Mouse (Mus musculus) heart, postnatal 25 days (tissue): ENCODE results near the gene Zfp335. TPM values are rescaled to one million over a fixed set of nuclear protein-coding genes. Genes with fewer than 3 reads are reported as not detected.
"Not testable (repeated sequence)": the region's sequence is repeated elsewhere in the genome, so short reads cannot be mapped to it uniquely, and the experiment has no call there.

Experiments used
- DNase-seq: peaks from one replicate; pipeline ENCODE4 v3.0.0; 2022; ENCODE audit warnings: low spot score
- intact Hi-C: fragments of 180-260 bp; cut with DNase I; formaldehyde crosslinking; loops from one replicate; pipeline ENCODE4 v1.15.1; 2025
- total RNA-seq, 2 experiments: library from RNA; stranded (reverse); gene quantifications; 2 replicates each; pipeline ENCODE4 v1.2.3; 2021

The Zfp335 gene
- total RNA-seq, 2 experiments from 2014 or later: 8.6 to 9.2 TPM

GRCm38 (mm10) chr2:164856309-164857100 lies 55.1 kb downstream of the Zfp335 start:
- intact Hi-C loops: no loop called here
- DNase-seq: no peak

GRCm38 (mm10) chr2:164855572-164855971 lies 56.0 kb downstream of the Zfp335 start:
- intact Hi-C loops: loop anchor here (2.0 kb wide), 2 partner anchors 13 to 21 kb away; no protein-coding TSS in a partner anchor
- not testable (repeated sequence) for DNase-seq

GRCm38 (mm10) chr2:164850061-164850460 lies 61.5 kb downstream of the Zfp335 start:
- intact Hi-C loops: no loop called here
- no peak for DNase-seq

GRCm38 (mm10) chr2:164845782-164846181 lies 65.8 kb downstream of the Zfp335 start:
- intact Hi-C loops: no loop called here
- DNase-seq: no peak

Other genes starting within 250 kb of the Zfp335 start
- not detected for gene Wfdc11, start 237.7 kb downstream of the Zfp335 start, total RNA-seq
- gene Wfdc13, start 226.7 kb downstream of the Zfp335 start, total RNA-seq: not detected
- not detected for gene Spint4, start 213.3 kb downstream of the Zfp335 start, total RNA-seq
- not detected for gene Spint5, start 196.5 kb downstream of the Zfp335 start, total RNA-seq
- under 1 TPM; 0.28 to 0.29 TPM for gene Wfdc3, start 165.8 kb downstream of the Zfp335 start, total RNA-seq
- 10 to 100 TPM; 24.4 to 25.8 TPM for gene Dnttip1, start 165.8 kb downstream of the Zfp335 start, total RNA-seq
- 1 to 10 TPM; 2.4 to 2.9 TPM for gene Ube2c, start 141.9 kb downstream of the Zfp335 start, total RNA-seq
- gene Tnnc2, start 131.8 kb downstream of the Zfp335 start, total RNA-seq: not detected
- 10 to 100 TPM; 24.7 to 27.5 TPM for gene Snx21, start 125.9 kb downstream of the Zfp335 start, total RNA-seq
- 10 to 100 TPM; 10.7 to 12.2 TPM for gene Acot8, start 106.9 kb downstream of the Zfp335 start, total RNA-seq
- 1 to 10 TPM; 2.5 to 3.1 TPM for gene Zswim3, start 106.7 kb downstream of the Zfp335 start, total RNA-seq
- gene Zswim1, start 89.1 kb downstream of the Zfp335 start, total RNA-seq: 1 to 10 TPM; 3.6 to 4.5 TPM
- gene Spata25, start 83.2 kb downstream of the Zfp335 start, total RNA-seq: under 1 TPM; 0.42 to 0.64 TPM
- gene Ctsa, start 78.9 kb downstream of the Zfp335 start, total RNA-seq: 100 to 1,000 TPM in 1 of 2 experiments, 10 to 100 TPM in 1; 90.9 to 108 TPM
- 10 to 100 TPM; 39.9 to 44.6 TPM for gene Neurl2, start 78.3 kb downstream of the Zfp335 start, total RNA-seq
- gene Pltp, start 54.0 kb downstream of the Zfp335 start, total RNA-seq: 10 to 100 TPM; 35.9 to 37.5 TPM
- 10 to 100 TPM; 27.5 to 34.6 TPM for gene Pcif1, start 32.5 kb downstream of the Zfp335 start, total RNA-seq
- gene Mmp9, start 29.0 kb upstream of the Zfp335 start, total RNA-seq: under 1 TPM; 0.55 to 0.61 TPM
- under 1 TPM; 0.65 to 0.81 TPM for gene Slc12a5, start 49.0 kb upstream of the Zfp335 start, total RNA-seq
- 10 to 100 TPM; 19.1 to 19.5 TPM for gene Ncoa5, start 123.1 kb upstream of the Zfp335 start, total RNA-seq
- 1 to 10 TPM; 1.9 to 3.6 TPM for gene Cd40, start 143.9 kb upstream of the Zfp335 start, total RNA-seq
- gene 1700025C18Rik, start 179.0 kb upstream of the Zfp335 start, total RNA-seq: not detected